Mouse (Mus musculus) intestine, embryonic 15.5 days (tissue): Measurements from ENCODE around the gene Fsd1. TPM values are rescaled to one million over a fixed set of nuclear protein-coding genes. Genes with fewer than 3 reads are reported as not detected.

Source experiments
- ATAC-seq: fragments of 200-750 bp; cut with Nextera tagmentation; 2 replicates; pipeline ENCODE4 v1.8.0; 2017; ENCODE audit warnings: moderate TSS enrichment, moderate library complexity
- H3K27ac ChIP-seq: fragments of 300-500 bp; sonication (generic); 2 replicates; pipeline ENCODE4 v1.5.1; 2015; ENCODE audit warnings: mild to moderate bottlenecking, inconsistent platforms
- H3K27me3 ChIP-seq: fragments of 300-500 bp; sonication (generic); replicated peaks from 2 replicates; pipeline ENCODE4 v1.6.1; 2015; ENCODE audit warnings: inconsistent platforms
- H3K36me3 ChIP-seq: fragments of 300-500 bp; sonication (generic); 2 replicates; pipeline ENCODE4 v1.6.1; 2015; ENCODE audit warnings: inconsistent platforms
- H3K4me1 ChIP-seq: fragments of 300-500 bp; sonication (generic); replicated peaks from 2 replicates; pipeline ENCODE4 v1.6.1; 2015; ENCODE audit warnings: inconsistent platforms
- H3K4me2 ChIP-seq: fragments of 300-500 bp; sonication (generic); replicated peaks from 2 replicates; pipeline ENCODE4 v1.6.1; 2015; ENCODE audit warnings: mild to moderate bottlenecking, inconsistent platforms
- H3K4me3 ChIP-seq: fragments of 300-500 bp; sonication (generic); replicated peaks from 2 replicates; pipeline ENCODE4 v1.5.1; 2015; ENCODE audit warnings: inconsistent platforms
- H3K9ac ChIP-seq: fragments of 300-500 bp; sonication (generic); 2 replicates; pipeline ENCODE4 v1.6.1; 2015; ENCODE audit warnings: inconsistent platforms
- H3K9me3 ChIP-seq: fragments of 300-500 bp; sonication (generic); 2 replicates; pipeline ENCODE4 v1.6.1; 2016; ENCODE audit warnings: inconsistent platforms
- WGBS: fragments of 180-500 bp; shearing (Covaris S2); methylation state at CpG from one replicate; pipeline ENCODE4 v1.1.7; 2015; 5-methylcytosine and 5-hydroxymethylcytosine counted together
- polyA plus RNA-seq: library from polyadenylated mRNA; unstranded; fragments of >200 nt; fragmentation: Nextera tagmentation; extraction: Ambion mirVana; gene quantifications from 2 replicates; pipeline ENCODE4 v1.2.1, GENCODE M21; 2015

Fsd1 gene
- polyA plus RNA-seq, 1 experiment from 2014 or later: 11.5 TPM

DNA sequence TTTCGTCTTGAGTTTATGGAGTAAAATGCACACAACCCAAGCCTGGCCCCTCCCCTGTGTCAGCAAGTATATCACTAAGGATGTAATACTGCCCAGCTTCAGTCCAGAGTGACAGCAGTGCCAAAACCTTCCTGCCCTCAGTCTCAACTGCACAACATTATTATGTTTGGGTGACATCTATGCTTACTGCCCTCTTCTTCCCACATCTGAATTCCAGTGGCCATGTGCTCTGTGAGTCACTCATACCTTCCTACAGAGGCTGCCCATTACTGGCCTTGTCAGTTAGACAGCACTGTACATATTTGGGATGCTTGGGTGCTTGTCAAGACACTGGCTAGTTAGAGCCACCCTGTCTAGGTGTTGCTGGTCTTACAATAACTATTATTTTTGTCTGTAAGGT, 40.0 kb downstream of the Fsd1 start:
- WGBS: 77% methylated on average over 1 of the region's 1 CpGs
- H3K4me2 ChIP-seq: no peak overlapping the region
- no peak for ATAC-seq
- peaks cover 5% of the 10 kb centered on the region; the same call in 1 of the 2 replicates for H3K36me3 ChIP-seq
- H3K9ac ChIP-seq: no peak overlapping the region
- no peak overlapping the region for H3K27ac ChIP-seq
- peaks cover 19% of the 10 kb centered on the region for H3K4me1 ChIP-seq
- no peak overlapping the region for H3K4me3 ChIP-seq
- no peaks in the 10 kb centered on the region for H3K9me3 ChIP-seq
- H3K27me3 ChIP-seq: no peaks in the 10 kb centered on the region

DNA sequence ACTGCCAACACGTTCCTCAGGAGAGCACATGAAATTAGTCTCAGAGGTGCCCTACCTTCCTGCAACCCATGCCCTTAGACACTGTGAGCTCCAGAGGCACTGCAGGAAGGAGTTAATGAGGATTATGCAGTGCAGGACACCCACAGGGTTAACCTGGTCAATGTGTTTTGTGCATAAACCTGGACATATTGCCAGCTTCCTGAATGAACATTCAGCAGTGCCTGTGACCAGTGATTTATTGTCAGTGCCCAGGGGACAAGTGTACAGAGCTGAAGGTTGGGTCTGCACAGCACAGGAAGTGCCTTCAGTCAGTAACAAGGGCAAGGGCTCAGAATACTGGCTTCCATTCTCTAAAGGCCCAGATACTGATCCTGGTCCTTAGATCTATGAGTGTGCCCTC, 40.6 kb downstream of the Fsd1 start:
- ATAC-seq: no peak
- WGBS: 69% methylated on average over 1 of the region's 1 CpGs
- Histone ChIP-seq H3K4me3 (no peak overlapping the region), H3K27ac (no peak overlapping the region), H3K9ac (no peak overlapping the region), H3K4me2 (no peak overlapping the region), H3K9me3 (no peaks in the 10 kb centered on the region), H3K27me3 (no peaks in the 10 kb centered on the region), H3K36me3 (peaks cover 5% of the 10 kb centered on the region; the same call in 1 of the 2 replicates), H3K4me1 (peaks cover 20% of the 10 kb centered on the region)

DNA sequence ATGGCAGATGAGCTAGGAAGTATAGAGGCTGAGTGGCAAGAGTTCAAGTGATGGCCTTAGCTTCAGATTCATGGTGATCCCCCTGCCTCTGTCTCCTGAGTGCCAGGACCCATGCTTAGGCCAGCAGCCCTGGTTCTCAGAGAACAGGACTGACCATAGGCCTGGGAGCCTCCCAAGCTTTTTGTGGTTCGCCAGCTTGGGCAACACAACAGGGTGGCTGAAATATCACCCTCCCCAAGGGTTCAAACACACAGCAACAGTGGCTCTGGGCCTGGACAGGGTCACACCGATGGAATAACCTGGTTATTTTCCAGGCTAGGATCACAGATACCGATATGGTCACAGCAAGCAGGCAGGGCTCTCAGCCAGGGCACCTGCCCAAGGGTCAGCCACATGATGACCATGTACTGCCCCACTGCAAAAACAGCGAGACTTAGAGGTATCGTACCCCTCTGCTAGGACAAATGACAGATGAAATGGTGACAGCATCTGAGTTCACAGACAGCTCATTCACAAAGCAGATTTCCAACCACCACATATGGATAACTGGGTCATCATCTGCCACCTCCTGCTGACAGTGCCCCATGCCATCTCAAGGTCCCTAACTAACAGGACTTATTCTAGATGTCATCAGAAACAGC, 41.6 kb downstream of the Fsd1 start:
- no peak overlapping the region for H3K4me3 ChIP-seq
- peaks cover 5% of the 10 kb centered on the region; the same call in 1 of the 2 replicates for H3K36me3 ChIP-seq
- H3K4me2 ChIP-seq: no peak overlapping the region
- H3K9me3 ChIP-seq: no peaks in the 10 kb centered on the region
- ATAC-seq: no peak
- no peak overlapping the region for H3K27ac ChIP-seq
- H3K9ac ChIP-seq: no peak overlapping the region
- H3K4me1 ChIP-seq: peaks cover 25% of the 10 kb centered on the region
- 90% methylated on average over 5 of the region's 5 CpGs for WGBS
- H3K27me3 ChIP-seq: no peaks in the 10 kb centered on the region

DNA sequence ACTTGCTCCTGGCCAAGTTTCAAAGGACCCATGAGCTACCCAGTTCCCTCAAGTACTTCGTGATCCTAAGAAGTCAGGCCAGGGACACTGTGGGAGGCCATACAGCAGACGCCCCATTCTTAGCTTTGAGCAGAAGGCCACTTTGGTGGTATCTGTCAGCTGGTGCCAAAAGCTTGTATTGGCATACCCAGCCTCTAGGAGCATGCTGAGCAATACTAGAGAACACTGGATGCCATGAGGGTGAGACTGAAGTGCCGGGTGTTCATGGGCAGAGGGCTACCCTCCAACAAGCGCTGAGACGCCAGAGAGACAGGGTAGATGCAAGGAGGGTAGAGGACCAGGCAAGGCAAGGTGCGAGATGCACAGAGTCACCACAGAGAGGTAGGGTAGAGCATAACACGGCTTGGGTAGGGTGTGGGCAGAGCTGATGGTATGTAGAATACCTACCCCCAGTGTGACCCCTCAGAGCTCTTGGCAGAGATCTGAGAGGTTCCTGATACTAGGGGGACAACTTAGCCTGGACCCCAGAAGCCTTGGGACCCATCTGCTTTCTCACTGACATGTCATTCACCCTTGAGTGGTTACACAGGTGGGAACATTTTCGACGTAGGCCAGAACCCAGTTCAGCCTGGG, 44.0 kb downstream of the Fsd1 start:
- Histone ChIP-seq H3K27ac (no peak overlapping the region), H3K9ac (no peak overlapping the region), H3K36me3 (peaks cover 12% of the 10 kb centered on the region; the same call in 1 of the 2 replicates), H3K9me3 (no peaks in the 10 kb centered on the region), H3K27me3 (no peaks in the 10 kb centered on the region), H3K4me1 (peaks cover 32% of the 10 kb centered on the region), H3K4me3 (no peak overlapping the region), H3K4me2 (no peak overlapping the region)
- 92% methylated on average over 9 of the region's 9 CpGs for WGBS
- ATAC-seq: no peak

DNA sequence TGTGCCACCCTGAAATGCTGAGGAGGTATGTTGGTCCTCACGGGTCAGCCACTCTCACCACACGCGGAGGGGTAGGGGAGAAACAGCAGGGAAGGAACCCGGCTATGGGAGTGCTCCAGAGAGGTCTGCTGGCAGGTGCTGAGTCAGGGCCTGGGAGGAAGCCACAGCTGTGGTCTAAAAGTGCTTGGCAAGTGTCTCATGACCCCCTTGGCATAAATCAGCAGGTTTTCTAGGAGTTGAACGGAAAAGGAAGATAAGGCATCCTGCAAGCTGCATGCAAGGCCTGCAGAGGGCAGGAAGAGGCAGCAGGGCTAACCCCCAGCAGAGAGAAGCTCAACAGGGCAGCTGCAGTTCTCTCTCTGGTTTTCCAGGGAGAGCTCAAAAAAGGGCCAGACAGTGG, 44.6 kb downstream of the Fsd1 start:
- H3K36me3 ChIP-seq: peaks cover 12% of the 10 kb centered on the region; the same call in 1 of the 2 replicates
- H3K4me2 ChIP-seq: no peak overlapping the region
- ATAC-seq: no peak
- peaks cover 33% of the 10 kb centered on the region for H3K4me1 ChIP-seq
- 61% methylated on average over 5 of the region's 5 CpGs for whole genome bisulfite sequencing
- H3K27ac ChIP-seq: 0 out of 2 replicates have a peak overlapping the region, but pooled peaks have one; percentile 4
- no peaks in the 10 kb centered on the region for H3K27me3 ChIP-seq
- no peak overlapping the region for H3K4me3 ChIP-seq
- no peak overlapping the region for H3K9ac ChIP-seq
- H3K9me3 ChIP-seq: no peaks in the 10 kb centered on the region

DNA sequence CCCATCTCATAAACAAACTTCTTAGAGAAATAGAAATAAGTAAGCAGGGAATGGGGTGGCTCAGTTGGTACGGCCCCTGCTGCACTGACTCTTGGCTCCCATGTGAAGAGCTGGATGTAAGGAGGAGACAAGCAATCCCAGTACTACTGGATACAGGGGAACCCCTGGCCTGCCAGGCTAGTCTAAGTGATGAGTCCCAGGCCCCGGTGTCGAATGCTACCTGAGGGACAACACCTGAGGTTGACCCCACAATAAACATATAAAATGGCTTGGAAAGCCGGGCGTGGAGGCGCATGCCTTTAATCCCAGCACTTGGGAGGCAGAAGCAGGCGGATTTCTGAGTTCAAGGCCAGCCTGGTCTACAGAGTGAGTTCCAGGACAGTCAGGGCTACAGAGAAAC, 45.1 kb downstream of the Fsd1 start:
- ATAC-seq: no peak
- H3K4me1 ChIP-seq: peaks cover 33% of the 10 kb centered on the region
- no peaks in the 10 kb centered on the region for H3K9me3 ChIP-seq
- no peak overlapping the region for H3K27ac ChIP-seq
- H3K4me2 ChIP-seq: no peak overlapping the region
- 86% methylated on average over 7 of the region's 7 CpGs for WGBS
- H3K9ac ChIP-seq: no peak overlapping the region
- H3K36me3 ChIP-seq: peaks cover 12% of the 10 kb centered on the region; the same call in 1 of the 2 replicates
- no peak overlapping the region for H3K4me3 ChIP-seq
- H3K27me3 ChIP-seq: no peaks in the 10 kb centered on the region

DNA sequence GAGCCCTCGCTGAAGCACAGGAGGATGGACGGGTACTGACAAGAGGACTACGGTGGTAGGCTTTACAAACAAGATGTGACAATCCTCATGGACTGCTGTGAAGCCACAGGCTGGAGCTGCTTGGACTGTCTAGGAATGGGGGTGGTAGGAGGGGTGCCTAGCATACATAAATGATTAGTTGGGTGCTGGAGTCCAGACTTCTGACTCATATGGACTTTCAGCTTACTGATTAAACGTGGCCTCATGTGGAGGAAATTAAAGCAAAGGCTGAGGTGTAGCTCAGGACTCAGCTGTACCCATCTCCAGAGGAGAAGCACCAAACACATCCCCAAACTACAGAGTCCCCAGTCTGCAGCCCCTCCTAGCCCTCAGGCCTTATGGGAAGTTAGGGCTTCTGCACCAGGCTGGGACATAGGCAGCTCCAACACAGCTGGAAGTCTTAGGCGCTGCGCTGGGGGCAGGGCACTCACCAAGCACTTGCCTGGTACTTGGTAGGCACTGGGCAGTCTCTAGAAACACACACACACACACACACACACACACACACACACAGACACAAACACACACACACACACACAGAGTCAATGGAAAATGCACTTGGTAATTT, 45.9 kb downstream of the Fsd1 start:
- H3K9ac ChIP-seq: no peak overlapping the region
- 66% methylated on average over 6 of the region's 6 CpGs for WGBS
- peaks cover 12% of the 10 kb centered on the region; the same call in 1 of the 2 replicates for H3K36me3 ChIP-seq
- peak; percentile 52 for ATAC-seq
- H3K4me2 ChIP-seq: peak overlapping the region; percentile 37
- H3K4me3 ChIP-seq: no peak overlapping the region
- H3K4me1 ChIP-seq: peaks cover 36% of the 10 kb centered on the region
- no peaks in the 10 kb centered on the region for H3K9me3 ChIP-seq
- no peaks in the 10 kb centered on the region for H3K27me3 ChIP-seq
- peak overlapping the region; percentile 70 for H3K27ac ChIP-seq

DNA sequence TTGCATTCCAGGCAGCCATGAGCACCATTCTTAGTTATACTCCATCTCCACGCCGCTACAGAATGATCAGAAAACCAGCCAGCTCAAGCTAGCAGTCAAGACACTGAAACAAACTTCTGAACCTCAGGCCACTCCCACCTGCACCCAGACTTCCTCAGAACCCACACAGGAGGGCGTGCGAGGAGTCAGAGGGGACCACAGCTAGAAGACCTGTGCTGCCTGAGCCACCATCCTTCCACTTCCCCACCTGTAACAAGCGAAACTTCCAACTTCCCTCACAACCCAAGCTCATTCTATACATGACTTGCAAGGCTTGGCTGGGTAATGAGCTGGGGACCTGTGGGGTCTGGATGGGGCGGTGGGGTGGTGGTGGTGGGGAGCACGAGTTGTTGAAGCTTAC, 46.5 kb downstream of the Fsd1 start:
- peaks cover 36% of the 10 kb centered on the region for H3K4me1 ChIP-seq
- H3K4me3 ChIP-seq: no peak overlapping the region
- H3K27me3 ChIP-seq: no peaks in the 10 kb centered on the region
- peak overlapping the region; percentile 18; the same call in 1 of the 2 replicates for H3K9ac ChIP-seq
- WGBS: 69% methylated on average over 7 of the region's 7 CpGs
- H3K36me3 ChIP-seq: peaks cover 12% of the 10 kb centered on the region; the same call in 1 of the 2 replicates
- no peaks in the 10 kb centered on the region for H3K9me3 ChIP-seq
- peak overlapping the region; percentile 37 for H3K4me2 ChIP-seq
- ATAC-seq: no peak
- H3K27ac ChIP-seq: peak overlapping the region; percentile 70

DNA sequence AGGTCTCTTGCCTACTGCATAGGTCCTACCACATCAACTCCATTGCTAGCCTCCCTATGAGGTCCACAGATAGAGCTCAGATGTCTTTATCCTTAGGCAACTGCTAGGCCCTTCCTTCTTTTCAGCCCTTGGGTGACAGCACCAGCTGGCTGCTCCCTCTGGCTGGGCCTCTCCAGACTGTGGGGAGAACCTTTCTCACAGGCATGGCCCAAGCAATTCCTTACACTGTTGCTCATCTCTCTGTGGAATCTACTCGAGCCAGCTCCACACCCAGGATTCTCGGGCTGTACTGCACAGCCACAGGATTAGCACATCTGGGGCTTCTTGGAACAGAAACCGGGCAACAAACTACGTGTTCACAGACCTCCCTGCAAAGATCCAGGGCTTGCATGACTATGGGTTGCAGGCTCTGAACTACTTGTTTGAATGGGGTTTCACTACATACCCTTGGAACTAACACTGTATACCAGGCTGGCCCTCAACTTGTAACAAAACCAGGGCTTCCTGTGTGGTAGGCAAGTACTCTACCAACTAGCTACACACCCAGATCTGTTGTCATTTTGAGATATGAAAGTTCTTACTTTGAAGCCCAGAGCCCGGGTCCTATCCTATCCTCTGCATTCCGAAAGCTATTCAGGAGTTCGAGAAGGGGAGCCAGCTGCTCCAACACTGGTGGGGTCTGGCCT, 47.9 kb downstream of the Fsd1 start:
- Histone ChIP-seq H3K9ac (peak overlapping the region; percentile 27; the same call in 1 of the 2 replicates), H3K4me3 (0 out of 2 replicates have a peak overlapping the region, but pooled peaks have one; percentile 71), H3K27me3 (no peaks in the 10 kb centered on the region), H3K36me3 (peaks cover 12% of the 10 kb centered on the region; the same call in 1 of the 2 replicates), H3K27ac (no peak overlapping the region), H3K9me3 (no peaks in the 10 kb centered on the region), H3K4me2 (peak overlapping the region; percentile 58), H3K4me1 (peaks cover 36% of the 10 kb centered on the region)
- ATAC-seq: no peak
- 86% methylated on average over 7 of the region's 7 CpGs for WGBS

DNA sequence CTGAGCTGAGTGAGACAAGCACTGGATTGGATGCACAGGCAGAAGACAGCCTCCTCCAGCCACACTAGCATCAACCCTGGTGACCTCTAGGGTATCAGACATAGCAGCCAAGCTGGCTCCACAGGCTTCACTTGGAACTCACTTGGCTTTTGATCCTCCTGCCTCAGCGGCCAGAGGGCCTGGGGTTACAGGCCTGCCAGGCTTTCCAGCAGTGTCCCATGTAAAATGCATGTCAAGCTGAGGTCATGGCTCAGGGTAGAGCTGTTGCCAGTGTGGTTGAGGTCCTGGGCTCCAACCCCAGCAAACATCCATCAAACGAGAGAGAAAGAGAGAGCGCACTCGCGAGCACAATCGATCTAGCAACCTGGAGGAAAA, 48.4 kb downstream of the Fsd1 start:
- Histone ChIP-seq H3K27ac (no peak overlapping the region), H3K9ac (peak overlapping the region; percentile 27; the same call in 1 of the 2 replicates), H3K4me1 (peaks cover 36% of the 10 kb centered on the region), H3K4me3 (peak overlapping the region; percentile 71; the same call in 1 of the 2 replicates), H3K36me3 (peaks cover 9% of the 10 kb centered on the region; the same call in 1 of the 2 replicates), H3K4me2 (peak overlapping the region; percentile 58), H3K9me3 (no peaks in the 10 kb centered on the region), H3K27me3 (no peaks in the 10 kb centered on the region)
- no peak for ATAC-seq
- WGBS: 85% methylated on average over 6 of the region's 6 CpGs

DNA sequence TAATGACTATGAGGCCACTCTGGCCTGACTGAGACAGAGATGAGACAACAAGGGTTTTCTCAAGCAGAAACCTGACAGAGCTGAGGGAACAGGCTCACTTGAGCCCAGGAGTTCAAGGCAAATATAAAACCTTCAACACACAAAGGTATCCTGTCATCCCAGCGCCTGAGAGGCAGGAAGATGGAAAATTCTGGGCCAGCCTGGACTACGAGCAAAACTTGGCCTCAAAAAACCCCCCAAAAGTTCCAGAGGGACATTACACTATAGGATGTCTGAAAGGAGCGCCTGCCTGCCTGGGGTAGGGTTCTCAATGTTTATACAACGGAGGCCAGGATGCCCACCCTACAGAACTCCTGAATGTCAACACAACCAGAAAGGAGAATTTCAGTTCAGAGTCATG, 48.9 kb downstream of the Fsd1 start:
- no peaks in the 10 kb centered on the region for H3K9me3 ChIP-seq
- peak overlapping the region; percentile 71 for H3K4me3 ChIP-seq
- H3K9ac ChIP-seq: peak overlapping the region; percentile 27; the same call in 1 of the 2 replicates
- 54% methylated on average over 4 of the region's 4 CpGs for WGBS
- no peak for ATAC-seq
- no peak overlapping the region for H3K27ac ChIP-seq
- peaks cover 7% of the 10 kb centered on the region; the same call in 1 of the 2 replicates for H3K36me3 ChIP-seq
- no peaks in the 10 kb centered on the region for H3K27me3 ChIP-seq
- peak overlapping the region; percentile 58 for H3K4me2 ChIP-seq
- peaks cover 36% of the 10 kb centered on the region for H3K4me1 ChIP-seq
